ENCODE assay signal across 17 mouse cellular contexts in the genomic region with DNA sequence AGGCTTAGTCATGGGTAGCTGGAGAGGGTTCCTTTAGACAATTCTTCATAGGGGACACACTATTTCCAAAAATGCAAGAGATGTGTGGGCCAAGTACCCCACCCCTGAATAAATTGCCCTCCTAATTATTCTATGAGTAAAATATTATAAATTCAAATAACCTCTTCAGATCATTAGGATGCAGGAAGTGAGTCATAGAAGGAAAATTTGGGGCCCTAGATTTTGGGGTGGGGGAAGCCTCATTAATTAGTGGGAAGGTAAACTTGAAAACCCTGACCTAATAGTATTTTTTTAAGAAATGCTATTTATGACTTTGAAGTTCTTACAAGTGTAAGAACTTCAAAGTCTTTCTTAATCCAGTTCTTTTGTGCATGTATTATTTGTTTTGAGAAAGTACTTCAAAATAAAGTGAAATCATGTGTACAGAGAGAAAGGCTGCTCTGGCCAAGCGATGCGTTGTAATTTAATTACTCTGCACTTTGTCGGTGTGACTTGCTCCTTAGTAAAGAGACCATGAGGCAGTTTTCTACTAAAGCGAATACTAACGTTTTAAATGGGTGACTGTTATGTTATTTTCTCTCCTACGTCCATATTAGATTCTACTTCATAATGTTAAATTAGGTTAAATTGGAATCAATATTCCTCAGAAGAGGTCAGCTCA.
"Had no signal": no experiment of that assay in that cellular context is flagged by ENCODE, and none has a peak within 500 bp of the region (broad histone marks: within the 10 kb centered on the region; RNA-seq: fewer than 3 reads in every experiment).

No protein-coding gene starts in this region.

- H3K4me1 ChIP-seq: liver, embryonic 13.5 days had no signal

- H3K27ac ChIP-seq: layer of hippocampus, adult 2 months; left cerebral cortex, adult 2 months; liver, embryonic 13.5 days; stomach, embryonic 15.5 days had no signal

- H3K4me3 ChIP-seq: layer of hippocampus, adult 2 months; left cerebral cortex, adult 2 months; liver, embryonic 13.5 days; stomach, embryonic 15.5 days had no signal

- H3K9me3 ChIP-seq: liver, embryonic 13.5 days; stomach, embryonic 15.5 days had no signal

- H3K27me3 ChIP-seq: liver, embryonic 13.5 days; stomach, embryonic 15.5 days had no signal

- H3K4me2 ChIP-seq: liver, embryonic 13.5 days; midbrain, embryonic 11.5 days; stomach, embryonic 15.5 days had no signal

- H3K36me3 ChIP-seq: liver, embryonic 13.5 days; stomach, embryonic 15.5 days had no signal

- DNase-seq: kidney, adult 9 months; kidney, postnatal 25 days; layer of hippocampus, postnatal 36 days; liver, embryonic 13.5 days; lung, adult 2 months; lung, postnatal 14 days; lung, postnatal 4 days; midbrain, embryonic 14.5 days; right cerebral cortex, postnatal 25 days; spleen, adult 18-20 months; thymus, adult 18-20 months; thymus, postnatal 14 days; thymus, postnatal 4 days had no signal

- H3K9ac ChIP-seq: liver, embryonic 13.5 days; stomach, embryonic 15.5 days had no signal
